Mouse (Mus musculus) olfactory bulb, adult 2 months (tissue): ENCODE data around the gene Hc.

ENCODE experiments used
- CTCF ChIP-seq: fragments of 200-500 bp; IDR thresholded peaks from 2 replicates; pipeline ENCODE4 v1.5.1; 2012; ENCODE audit warnings: low read depth, mild to moderate bottlenecking, low read length, moderate library complexity; ENCODE audit not compliant: insufficient read depth
- POLR2A ChIP-seq: fragments of 200-500 bp; IDR thresholded peaks from 2 replicates; pipeline ENCODE4 v1.6.1; 2012; ENCODE audit warnings: mild to moderate bottlenecking, low read depth, low read length, moderate library complexity; ENCODE audit not compliant: insufficient read depth

DNA sequence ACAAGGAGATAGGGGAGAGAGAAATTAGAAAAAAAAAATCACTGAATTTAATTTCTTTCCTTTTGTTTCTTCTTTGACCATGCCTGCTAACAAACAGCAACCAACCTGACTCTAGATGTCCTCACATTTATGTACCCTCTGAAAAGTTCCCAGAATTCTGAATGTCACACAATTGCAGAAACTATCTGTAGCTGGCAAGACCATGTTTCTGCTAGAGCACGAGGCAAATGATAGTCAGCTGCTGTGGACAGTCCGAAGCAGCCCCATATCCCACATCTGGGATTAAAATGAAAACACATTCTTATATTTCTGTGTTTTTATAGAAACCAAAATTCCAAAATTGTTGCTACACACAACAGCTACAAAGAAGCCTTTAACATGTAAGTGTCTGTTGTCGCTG is 40.2 kb upstream of the Hc start, which contains the start of gene AI182371:
- TF ChIP-seq CTCF (no peak), POLR2A (no peak)
